Mouse (Mus musculus): ENCODE results near the gene Atxn7l1. TPM values are rescaled to one million over a fixed set of nuclear protein-coding genes. Genes with fewer than 3 reads are reported as not detected.

Atxn7l1 gene
- polyA plus RNA-seq, 1 experiment from 2014 or later, result 12.5 TPM

DNA sequence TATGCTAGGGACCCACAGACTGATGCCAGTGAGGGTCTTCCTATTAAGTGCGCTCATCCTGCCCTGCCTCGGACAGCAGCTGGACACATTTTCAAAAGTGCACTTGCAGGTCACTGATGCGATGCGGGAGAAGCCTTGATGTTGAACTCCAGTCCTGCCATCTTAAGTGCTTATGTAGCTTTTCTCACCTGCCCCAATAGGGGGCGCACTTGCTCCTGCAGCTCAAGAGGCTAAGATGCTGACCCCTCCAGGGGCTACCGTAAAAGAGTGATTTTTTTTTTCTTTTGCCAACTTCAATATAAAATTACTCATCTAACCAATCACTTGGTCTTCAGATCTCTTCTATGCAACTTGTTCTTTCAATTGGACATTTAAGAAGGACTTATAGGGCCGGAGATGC, 175.1 kb downstream of the Atxn7l1 start:
- Histone ChIP-seq H3K4me1 (replicated peaks) (no peaks in the 10 kb centered on the region), H3K9ac (no peak overlapping the region), H3K36me3 (no peaks in the 10 kb centered on the region), H3K4me3 (replicated peaks) (no peak overlapping the region), H3K27me3 (replicated peaks) (no peaks in the 10 kb centered on the region), H3K4me2 (replicated peaks) (no peak overlapping the region), H3K9me3 (no peaks in the 10 kb centered on the region), H3K27ac (no peak overlapping the region)
- ATAC-seq, result no peak
- 80% methylated on average over 7 of the region's 7 CpGs for WGBS

DNA sequence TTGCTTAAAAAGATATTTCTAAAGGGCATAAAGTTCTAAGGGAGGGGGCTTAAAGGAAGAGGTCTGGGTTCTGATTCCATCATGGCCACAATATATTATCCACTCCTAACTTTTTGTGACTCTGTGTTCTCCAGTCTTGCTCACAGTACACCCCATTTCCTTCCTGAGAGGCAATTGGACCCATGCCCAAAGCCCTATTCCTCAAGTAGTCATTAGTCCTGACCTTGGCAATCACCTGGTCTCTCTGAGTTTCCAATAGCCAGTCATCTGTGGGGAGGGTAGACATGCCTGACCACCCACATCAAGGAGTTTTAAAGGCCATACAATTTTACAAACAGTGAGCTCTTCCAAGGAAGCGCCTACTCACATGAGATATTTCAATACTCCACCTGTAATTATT, 176.3 kb downstream of the Atxn7l1 start:
- H3K9me3 ChIP-seq, result no peaks in the 10 kb centered on the region
- H3K4me1 ChIP-seq (replicated peaks), result no peaks in the 10 kb centered on the region
- no peak overlapping the region for H3K4me2 ChIP-seq (replicated peaks)
- H3K9ac ChIP-seq, result no peak overlapping the region
- 93% methylated on average over 1 of the region's 1 CpGs for WGBS
- no peaks in the 10 kb centered on the region for H3K36me3 ChIP-seq
- H3K4me3 ChIP-seq (replicated peaks), result no peak overlapping the region
- ATAC-seq, result no peak
- H3K27ac ChIP-seq, result no peak overlapping the region
- no peaks in the 10 kb centered on the region for H3K27me3 ChIP-seq (replicated peaks)

DNA sequence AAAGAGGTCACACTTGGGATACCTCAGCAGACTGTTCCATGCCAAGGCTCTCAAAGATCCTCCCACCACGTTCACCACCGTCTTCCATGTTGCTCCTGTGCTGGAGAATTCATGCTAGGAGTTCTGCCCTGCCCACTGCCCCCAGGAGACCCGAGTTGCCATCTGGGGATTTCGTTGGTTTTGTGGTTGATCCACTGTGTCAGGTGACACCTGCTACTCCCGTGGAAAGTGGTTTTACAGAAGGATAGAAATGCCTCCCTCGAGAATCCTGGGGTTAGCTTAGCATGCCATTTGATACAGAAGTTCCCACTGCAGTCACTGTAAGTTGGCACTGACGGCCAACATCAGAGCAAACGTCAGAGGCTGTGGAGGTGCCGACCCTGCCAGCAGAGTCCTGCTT, 177.9 kb downstream of the Atxn7l1 start:
- Histone ChIP-seq H3K27ac (no peak overlapping the region), H3K4me1 (replicated peaks) (no peaks in the 10 kb centered on the region), H3K4me2 (replicated peaks) (no peak overlapping the region), H3K9me3 (no peaks in the 10 kb centered on the region), H3K27me3 (replicated peaks) (no peaks in the 10 kb centered on the region), H3K9ac (no peak overlapping the region), H3K4me3 (replicated peaks) (no peak overlapping the region), H3K36me3 (no peaks in the 10 kb centered on the region)
- ATAC-seq, result no peak
- 84% methylated on average over 9 of the region's 9 CpGs for WGBS

DNA sequence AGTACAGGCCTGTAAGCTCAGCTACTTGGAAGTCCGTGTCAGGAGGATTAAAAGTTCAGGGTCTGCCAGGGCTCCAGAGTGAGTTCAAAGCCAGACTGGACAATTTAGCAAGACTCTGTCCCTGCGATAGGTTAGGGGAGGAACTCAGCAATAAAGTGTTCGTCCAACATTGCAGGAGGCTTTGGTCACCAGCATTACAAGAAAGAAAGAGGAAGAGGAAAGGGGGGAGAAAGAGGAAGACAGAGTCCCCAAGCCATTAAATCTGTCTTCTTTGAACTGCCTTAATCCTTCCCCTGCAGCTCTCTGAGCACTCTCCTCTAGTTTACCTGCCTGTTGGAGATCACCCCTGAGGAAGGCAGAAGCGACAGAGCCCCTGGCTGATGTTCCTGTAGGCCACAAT, 184.6 kb downstream of the Atxn7l1 start:
- Histone ChIP-seq H3K4me2 (replicated peaks) (no peak overlapping the region), H3K9ac (no peak overlapping the region), H3K27me3 (replicated peaks) (no peaks in the 10 kb centered on the region), H3K4me1 (replicated peaks) (no peaks in the 10 kb centered on the region), H3K27ac (no peak overlapping the region), H3K9me3 (no peaks in the 10 kb centered on the region), H3K4me3 (replicated peaks) (no peak overlapping the region), H3K36me3 (no peaks in the 10 kb centered on the region)
- ATAC-seq, result no peak
- WGBS, result 71% methylated on average over 4 of the region's 4 CpGs

DNA sequence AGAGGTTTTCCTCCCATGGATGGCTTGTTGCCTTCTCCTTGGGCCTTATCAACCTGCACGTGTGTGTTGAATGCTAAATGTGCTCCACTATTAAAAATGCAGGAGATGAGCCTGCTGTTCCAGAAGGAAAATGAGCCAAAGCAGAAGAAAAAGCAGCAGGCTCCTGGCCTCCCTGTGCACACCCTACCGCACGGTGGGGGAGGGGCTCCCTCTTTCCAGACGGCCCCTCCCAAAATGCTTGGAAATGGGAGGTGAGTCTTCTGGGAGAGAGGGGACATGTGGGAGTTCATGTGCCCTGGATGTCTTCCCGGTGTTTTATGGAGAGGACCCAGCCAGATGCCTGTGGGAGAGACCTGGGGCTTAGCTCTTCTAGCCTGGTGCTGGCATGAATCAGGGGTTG, 185.3 kb downstream of the Atxn7l1 start:
- Histone ChIP-seq H3K4me3 (replicated peaks) (no peak overlapping the region), H3K9me3 (no peaks in the 10 kb centered on the region), H3K9ac (no peak overlapping the region), H3K27me3 (replicated peaks) (no peaks in the 10 kb centered on the region), H3K36me3 (no peaks in the 10 kb centered on the region), H3K27ac (no peak overlapping the region), H3K4me2 (replicated peaks) (no peak overlapping the region), H3K4me1 (replicated peaks) (no peaks in the 10 kb centered on the region)
- no peak for ATAC-seq
- 65% methylated on average over 5 of the region's 5 CpGs for WGBS

DNA sequence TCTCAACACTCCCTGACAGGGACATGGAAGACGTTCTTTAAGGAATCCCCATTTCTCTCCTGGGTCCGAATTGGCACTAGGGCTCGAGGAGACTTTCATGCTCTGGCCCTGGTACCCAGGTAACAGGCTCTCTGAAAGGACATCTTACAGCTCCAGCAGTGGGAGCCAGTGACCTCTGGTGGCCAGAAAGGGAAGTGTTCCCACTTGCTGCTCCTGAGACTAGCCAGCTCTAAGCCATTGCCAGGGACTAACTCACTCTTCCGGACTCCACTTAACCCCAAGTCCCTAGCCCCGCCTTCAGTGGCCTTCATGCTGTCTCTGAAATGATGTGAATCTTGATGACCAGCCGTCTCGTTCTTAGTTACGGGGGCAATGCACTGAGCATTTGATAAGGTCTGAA, 186.4 kb downstream of the Atxn7l1 start:
- Histone ChIP-seq H3K27ac (no peak overlapping the region), H3K4me3 (replicated peaks) (no peak overlapping the region), H3K4me1 (replicated peaks) (no peaks in the 10 kb centered on the region), H3K4me2 (replicated peaks) (no peak overlapping the region), H3K36me3 (no peaks in the 10 kb centered on the region), H3K9ac (no peak overlapping the region), H3K27me3 (replicated peaks) (no peaks in the 10 kb centered on the region), H3K9me3 (no peaks in the 10 kb centered on the region)
- peak; percentile 83 for ATAC-seq
- 27% methylated on average over 8 of the region's 8 CpGs for WGBS

DNA sequence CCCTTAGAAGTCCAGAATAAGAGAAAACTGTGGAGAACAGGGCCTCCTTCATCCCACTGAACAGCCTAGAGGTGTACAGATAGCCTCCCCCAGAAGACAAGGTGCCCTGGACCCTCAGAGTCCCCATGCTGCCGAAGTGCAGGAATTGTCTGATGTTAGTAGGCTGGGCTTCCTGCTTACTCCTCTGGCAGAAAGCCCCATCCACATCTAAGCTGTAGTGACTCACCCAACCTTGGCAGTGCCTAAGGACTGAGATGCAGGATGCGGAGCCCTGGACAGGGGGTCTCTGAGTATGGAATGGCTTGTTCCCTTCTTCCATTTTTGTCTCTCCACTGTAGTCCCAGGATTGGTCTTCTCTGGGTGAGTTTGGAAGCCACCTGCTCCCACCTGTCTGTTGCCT, 187.0 kb downstream of the Atxn7l1 start:
- no peak for ATAC-seq
- H3K4me1 ChIP-seq (replicated peaks), result no peaks in the 10 kb centered on the region
- no peak overlapping the region for H3K4me2 ChIP-seq (replicated peaks)
- H3K9ac ChIP-seq, result no peak overlapping the region
- H3K4me3 ChIP-seq (replicated peaks), result no peak overlapping the region
- no peaks in the 10 kb centered on the region for H3K27me3 ChIP-seq (replicated peaks)
- no peaks in the 10 kb centered on the region for H3K36me3 ChIP-seq
- H3K27ac ChIP-seq, result no peak overlapping the region
- WGBS, result 90% methylated on average over 2 of the region's 2 CpGs
- H3K9me3 ChIP-seq, result no peaks in the 10 kb centered on the region

DNA sequence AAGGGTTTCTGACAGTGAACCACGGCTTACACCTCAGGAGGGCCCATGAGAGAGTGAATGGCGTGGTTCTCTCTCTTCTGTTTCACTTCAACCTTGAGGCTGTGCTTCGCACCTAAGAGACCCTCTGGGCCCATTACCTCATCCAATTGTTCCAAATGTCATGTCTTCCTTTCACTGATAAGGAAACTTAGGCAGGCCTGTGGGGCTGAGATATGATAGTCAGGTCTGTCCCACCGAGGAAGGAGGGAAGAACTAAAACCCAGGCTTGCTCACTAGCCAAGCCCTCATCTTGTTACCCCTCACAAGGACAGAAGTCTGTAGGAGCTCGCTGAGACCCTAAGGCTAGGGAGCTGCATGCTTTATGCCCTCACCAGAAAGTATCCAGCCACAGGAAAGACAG, 187.5 kb downstream of the Atxn7l1 start:
- no peak overlapping the region for H3K4me3 ChIP-seq (replicated peaks)
- H3K36me3 ChIP-seq, result no peaks in the 10 kb centered on the region
- no peak overlapping the region for H3K27ac ChIP-seq
- no peak overlapping the region for H3K9ac ChIP-seq
- no peak overlapping the region for H3K4me2 ChIP-seq (replicated peaks)
- H3K9me3 ChIP-seq, result no peaks in the 10 kb centered on the region
- 91% methylated on average over 5 of the region's 5 CpGs for WGBS
- ATAC-seq, result no peak
- H3K4me1 ChIP-seq (replicated peaks), result no peaks in the 10 kb centered on the region
- H3K27me3 ChIP-seq (replicated peaks), result no peaks in the 10 kb centered on the region

DNA sequence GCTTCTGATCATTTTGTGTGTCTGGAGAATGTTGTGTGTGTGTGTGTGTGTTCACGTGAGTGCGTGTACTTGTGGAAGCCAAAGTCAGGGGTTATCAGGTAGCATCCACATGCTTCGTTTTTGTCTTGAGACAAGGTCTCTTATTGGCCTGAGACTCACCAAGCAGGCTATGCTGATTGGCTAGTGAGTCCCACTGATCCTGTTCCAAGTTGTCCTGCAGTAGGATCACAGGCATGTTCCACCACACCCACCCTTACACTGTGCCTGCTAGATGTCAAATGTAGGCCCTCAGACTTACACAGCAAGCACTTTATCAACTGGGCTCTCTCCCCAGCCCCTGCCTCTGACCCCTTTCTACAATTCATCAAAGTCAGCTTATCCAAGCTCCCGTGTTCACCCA, 187.9 kb downstream of the Atxn7l1 start:
- 61% methylated on average over 4 of the region's 4 CpGs for WGBS
- Histone ChIP-seq H3K9ac (no peak overlapping the region), H3K4me3 (replicated peaks) (no peak overlapping the region), H3K4me1 (replicated peaks) (no peaks in the 10 kb centered on the region), H3K27ac (no peak overlapping the region), H3K36me3 (no peaks in the 10 kb centered on the region), H3K4me2 (replicated peaks) (no peak overlapping the region), H3K27me3 (replicated peaks) (no peaks in the 10 kb centered on the region), H3K9me3 (no peaks in the 10 kb centered on the region)
- no peak for ATAC-seq

DNA sequence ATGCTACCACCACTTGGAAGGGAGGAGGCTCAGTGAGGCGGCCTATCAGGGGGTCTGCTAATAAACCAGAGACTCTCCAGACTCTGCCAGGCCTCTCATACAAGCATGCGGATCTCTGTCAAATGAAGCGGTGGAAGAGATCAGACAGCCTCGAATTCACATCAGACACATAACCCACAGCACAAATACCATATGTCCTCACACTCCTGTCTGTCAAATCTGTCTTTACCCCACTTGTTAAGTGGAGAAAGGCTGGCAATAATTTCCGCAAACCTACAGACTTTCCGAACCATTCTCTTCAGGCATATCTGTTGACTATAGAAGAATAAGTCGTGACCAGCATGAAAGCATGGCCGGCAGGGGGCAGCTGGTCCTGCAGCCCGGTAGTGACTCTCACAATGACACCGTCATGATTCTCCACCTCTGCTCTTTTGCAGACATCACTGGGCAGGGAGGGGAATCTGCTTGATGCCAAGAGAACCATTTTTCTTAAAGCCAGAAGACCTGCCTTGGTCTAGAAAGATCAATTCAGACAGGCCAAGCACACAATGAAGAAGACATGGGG, 189.2 kb downstream of the Atxn7l1 start:
- Histone ChIP-seq H3K4me2 (replicated peaks) (no peak overlapping the region), H3K27me3 (replicated peaks) (no peaks in the 10 kb centered on the region), H3K27ac (no peak overlapping the region), H3K9me3 (no peaks in the 10 kb centered on the region), H3K4me3 (replicated peaks) (no peak overlapping the region), H3K9ac (no peak overlapping the region), H3K36me3 (no peaks in the 10 kb centered on the region), H3K4me1 (replicated peaks) (0 out of 2 replicates have a peak, but pooled peaks cover 2% of the 10 kb centered on the region)
- no peak for ATAC-seq
- 70% methylated on average over 10 of the region's 10 CpGs for WGBS

DNA sequence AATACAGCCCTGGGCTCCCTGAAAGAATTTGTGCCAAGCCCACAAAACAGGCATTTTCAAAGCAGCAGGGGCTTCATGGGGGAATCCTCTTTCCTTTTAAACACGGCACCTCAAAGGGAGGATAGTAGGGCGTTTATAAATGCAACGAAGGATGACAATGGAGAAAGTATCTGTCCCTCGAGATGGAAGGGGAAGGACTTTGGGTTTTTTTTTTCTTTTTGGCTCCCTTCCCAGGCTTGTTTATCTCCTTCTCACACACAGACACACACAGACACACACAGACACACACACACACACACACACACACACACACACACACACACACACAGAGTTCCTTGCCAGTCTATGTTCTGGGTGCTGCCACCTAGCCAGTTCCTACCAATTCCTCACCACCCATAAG, 189.8 kb downstream of the Atxn7l1 start:
- WGBS, result 48% methylated on average over 4 of the region's 4 CpGs
- Histone ChIP-seq H3K27me3 (replicated peaks) (no peaks in the 10 kb centered on the region), H3K4me3 (replicated peaks) (no peak overlapping the region), H3K9ac (no peak overlapping the region), H3K36me3 (no peaks in the 10 kb centered on the region), H3K4me2 (replicated peaks) (no peak overlapping the region), H3K4me1 (replicated peaks) (0 out of 2 replicates have a peak, but pooled peaks cover 2% of the 10 kb centered on the region), H3K27ac (no peak overlapping the region), H3K9me3 (no peaks in the 10 kb centered on the region)
- no peak for ATAC-seq

DNA sequence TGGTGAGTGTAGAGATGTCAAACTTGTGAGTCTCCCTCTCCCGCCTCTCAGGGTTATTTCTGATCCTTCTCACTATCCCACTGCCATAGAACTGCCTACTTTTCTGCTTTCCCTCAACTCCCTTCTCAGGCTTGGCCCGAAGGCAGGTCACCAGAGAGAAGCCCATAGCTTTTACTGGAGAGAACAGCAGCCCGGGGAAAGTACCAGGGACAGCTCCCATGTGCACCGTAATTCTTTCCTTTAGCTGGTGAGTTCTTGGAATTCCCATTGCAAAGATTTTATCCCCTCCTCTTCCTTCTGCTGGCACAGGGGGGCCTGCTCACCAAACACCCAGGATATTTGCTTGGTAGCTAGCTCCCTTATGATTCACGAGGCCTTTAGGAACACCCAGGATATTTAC, 190.7 kb downstream of the Atxn7l1 start:
- 0 out of 2 replicates have a peak, but pooled peaks cover 2% of the 10 kb centered on the region for H3K4me1 ChIP-seq (replicated peaks)
- no peak for ATAC-seq
- 34% methylated on average over 5 of the region's 5 CpGs for WGBS
- H3K9ac ChIP-seq, result no peak overlapping the region
- H3K4me2 ChIP-seq (replicated peaks), result no peak overlapping the region
- H3K27ac ChIP-seq, result no peak overlapping the region
- H3K36me3 ChIP-seq, result no peaks in the 10 kb centered on the region
- no peaks in the 10 kb centered on the region for H3K9me3 ChIP-seq
- no peaks in the 10 kb centered on the region for H3K27me3 ChIP-seq (replicated peaks)
- H3K4me3 ChIP-seq (replicated peaks), result no peak overlapping the region

DNA sequence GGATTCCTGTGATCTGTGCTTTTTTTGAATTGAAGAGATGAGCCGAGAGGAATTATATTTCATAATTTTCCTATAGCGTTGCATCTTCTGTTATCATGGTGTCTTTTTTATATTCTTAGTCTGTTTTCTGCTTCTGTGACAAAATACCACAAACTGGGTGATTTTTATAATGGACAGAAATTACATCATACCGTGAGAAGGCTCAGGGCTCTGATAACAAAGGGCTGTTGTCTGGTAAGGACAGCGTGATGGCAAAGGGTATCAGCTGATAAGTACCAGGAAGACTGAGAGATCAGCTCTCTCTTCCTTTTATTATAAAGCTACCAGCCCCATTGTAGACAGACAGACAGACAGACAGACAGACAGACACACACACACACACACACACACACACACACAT, 192.3 kb downstream of the Atxn7l1 start:
- no peaks in the 10 kb centered on the region for H3K9me3 ChIP-seq
- H3K27me3 ChIP-seq (replicated peaks), result no peaks in the 10 kb centered on the region
- 78% methylated on average over 4 of the region's 4 CpGs for WGBS
- H3K4me3 ChIP-seq (replicated peaks), result no peak overlapping the region
- ATAC-seq, result no peak
- H3K4me1 ChIP-seq (replicated peaks), result peaks cover 11% of the 10 kb centered on the region; the same call in 1 of the 2 replicates
- no peak overlapping the region for H3K4me2 ChIP-seq (replicated peaks)
- no peak overlapping the region for H3K9ac ChIP-seq
- no peak overlapping the region for H3K27ac ChIP-seq
- no peaks in the 10 kb centered on the region for H3K36me3 ChIP-seq
